Mouse (Mus musculus): ENCODE results near the gene Agap1.

The Agap1 gene

DNA sequence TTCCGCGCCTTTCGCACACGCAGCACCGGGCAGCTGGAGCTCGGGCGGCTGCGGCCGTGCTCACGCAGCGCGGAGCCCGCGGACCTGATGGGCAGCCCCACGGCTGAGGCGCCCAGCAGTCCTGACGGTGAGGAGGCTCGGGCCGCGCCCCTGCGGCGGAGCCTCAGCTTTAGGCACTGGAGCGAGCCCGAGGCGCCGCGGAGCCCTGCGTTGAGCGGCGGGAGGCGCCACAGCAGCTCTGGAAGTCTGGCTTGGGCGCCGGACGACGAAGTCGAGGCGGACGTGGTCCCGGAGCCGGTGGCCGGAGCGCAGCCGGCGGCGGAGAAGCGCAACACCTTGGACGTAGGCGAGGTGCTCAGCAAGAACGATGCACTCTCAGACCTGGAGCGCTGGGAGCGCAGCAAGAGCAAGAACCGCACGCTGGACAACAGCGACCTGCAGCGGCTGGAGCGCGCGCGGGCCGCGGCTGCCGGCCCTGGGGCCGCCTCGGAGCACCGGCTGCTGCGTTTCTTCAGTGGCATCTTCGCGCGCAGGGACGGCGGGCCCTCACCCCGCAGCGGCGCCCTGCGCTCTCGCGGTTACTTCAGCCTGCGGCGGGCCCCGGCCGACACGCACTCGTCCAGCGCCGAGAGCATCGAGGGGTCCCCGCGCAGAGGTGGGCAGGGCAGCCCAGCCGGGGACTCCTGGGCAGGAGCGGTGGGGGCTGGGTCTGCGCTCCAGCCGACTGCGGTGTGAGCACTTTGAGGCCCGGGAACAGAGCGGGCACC is 126.6 kb downstream of the Agap1 start:
- peak; percentile 51 for DNase-seq

DNA sequence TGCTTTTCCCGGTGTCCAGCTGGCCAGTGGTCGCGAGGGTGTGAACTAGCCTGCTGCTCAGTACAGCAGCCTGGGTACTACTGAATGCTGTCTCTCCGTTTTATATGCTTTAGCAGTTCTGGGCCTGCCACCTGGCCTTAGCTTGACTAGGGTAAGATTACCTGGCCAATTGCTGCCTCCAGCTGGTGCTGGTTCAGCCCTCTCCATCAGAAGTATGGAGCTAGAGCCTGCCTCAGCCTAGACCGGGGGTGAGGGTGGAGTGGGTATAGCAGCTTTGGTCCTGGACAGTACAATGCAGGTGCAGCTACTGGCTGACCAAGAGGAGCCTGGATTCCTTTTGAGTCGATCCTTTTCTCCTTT is 127.1 kb downstream of the Agap1 start:
- no peak for DNase-seq

DNA sequence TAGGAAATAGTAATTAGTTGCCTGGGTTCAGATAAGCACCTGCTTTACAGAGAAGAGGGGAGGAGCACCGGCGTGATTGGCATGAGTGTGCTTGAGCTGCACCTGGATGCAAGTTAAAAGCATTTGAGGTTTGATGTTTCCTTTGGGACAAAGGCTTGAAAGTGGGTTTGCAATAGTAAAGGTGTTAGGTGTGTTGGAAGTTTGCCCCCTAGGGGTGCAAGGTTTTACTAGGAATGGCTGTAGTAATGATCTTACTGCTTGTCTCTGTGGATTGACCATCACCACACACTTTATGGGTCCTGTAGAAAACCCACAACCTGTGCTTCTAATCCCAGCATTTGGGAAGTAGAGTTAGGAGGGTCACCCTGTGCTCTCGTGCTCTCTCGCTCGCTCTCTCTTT is 128.8 kb downstream of the Agap1 start:
- no peak for DNase-seq

DNA sequence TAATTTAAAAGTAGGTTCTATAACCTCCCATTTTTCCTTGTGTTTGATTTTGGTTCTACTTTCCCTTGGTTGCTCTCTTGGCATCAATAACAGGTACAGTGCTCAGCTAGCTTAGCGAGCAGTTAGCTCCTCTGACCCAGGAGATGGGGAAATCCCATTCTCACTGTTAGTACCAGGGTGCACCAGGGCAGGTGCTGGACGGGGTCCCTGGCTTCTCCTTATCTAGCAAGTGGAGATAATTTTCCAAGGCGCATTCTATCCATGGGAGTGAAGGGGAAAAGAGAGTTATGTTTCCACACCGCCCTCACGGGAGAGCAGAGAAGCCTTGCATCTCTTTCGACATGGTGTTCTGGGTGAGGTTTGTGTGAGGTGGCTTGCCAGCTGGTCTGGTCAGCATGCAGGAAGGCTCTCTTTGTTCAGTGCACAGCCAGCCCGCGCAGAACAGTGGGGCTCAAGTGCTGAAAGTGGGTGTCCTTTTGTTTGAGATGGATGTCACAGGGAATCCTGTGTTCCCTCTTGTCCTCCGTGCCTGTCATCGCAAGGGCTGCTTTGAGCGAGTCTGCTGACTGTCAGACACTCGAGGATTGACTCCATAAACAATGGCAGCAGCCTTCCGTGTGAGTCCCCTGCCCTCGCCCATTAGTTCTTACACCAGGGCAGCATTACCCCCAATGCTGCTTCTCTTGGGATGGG is 132.5 kb downstream of the Agap1 start:
- DNase-seq: no peak

DNA sequence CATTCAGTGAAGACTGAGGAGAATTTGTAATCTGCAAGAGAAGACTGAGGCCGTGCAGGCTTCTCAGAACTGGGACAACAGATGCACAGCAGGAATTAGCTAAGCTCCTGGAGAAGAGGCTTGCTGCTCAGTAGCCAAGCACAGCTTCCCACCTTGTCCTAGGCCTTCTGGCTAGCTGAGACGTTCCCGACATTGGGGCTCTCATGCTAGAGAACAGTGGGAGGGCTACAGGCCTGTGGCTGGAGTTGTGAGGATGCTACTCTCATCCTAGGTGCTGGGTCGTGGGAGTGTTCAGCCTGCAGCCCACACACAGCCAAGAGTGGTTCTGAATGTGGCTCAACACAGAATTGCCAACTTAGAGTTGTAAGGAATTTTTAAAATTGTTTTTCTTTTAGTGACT is 133.5 kb downstream of the Agap1 start:
- DNase-seq: no peak

DNA sequence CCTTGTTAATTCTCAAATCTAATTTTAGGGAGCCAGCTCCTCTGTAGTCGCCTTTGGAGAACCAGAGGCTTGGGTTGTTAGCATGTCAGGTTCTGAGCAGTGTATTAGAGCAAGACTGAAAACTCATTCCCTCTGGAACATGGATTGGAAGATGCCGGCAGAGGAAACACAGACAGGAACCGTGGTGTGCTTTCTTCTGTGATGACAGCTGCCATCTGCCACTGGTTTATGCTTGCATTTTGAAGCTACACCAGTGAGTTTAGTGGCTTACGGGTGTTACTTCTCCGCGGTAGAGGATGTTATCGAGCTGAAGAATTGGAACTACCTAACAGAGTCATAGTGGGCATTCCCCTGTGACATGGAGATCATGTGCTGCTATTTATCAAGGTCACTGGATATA is 136.4 kb downstream of the Agap1 start:
- DNase-seq: no peak

DNA sequence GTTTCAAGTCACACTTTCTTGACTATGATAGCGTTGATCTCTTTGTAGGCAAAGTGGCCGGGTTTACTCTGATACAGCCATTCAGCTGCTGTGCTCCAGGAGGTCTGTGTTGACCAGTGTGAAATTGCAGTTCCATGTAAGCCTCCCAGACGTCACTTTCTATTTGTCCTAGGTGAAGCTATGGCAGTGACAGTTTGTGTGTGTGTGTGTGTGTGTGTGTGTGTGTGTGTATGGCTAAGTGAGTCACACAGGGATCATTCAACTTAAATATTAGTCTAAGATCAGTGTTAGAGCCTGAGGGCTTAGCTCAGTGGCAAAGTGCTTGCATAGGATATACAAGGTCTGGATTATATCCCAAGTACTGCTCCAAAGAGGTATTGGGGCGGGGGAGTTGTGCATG is 138.6 kb downstream of the Agap1 start:
- DNase-seq: no peak

DNA sequence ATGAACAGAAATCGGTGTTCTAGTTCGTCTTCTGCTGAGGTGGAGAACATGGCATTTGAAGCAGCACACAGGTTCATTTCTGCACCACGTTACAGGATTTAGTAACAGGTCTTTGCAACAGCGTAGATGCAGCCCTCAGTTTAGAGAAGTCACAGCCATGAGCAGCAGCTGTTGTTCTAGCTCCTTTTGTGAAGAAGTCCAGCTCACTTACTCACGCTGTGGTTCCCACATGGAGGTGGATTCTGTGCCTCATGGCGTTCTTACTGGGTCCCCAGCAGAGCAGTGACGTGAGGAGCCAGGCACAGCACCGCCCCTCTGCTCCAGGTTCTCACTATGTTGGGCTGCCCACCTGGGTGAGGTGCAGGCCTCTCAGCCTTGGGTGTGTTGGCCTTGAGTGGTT is 140.4 kb downstream of the Agap1 start:
- no peak for DNase-seq

DNA sequence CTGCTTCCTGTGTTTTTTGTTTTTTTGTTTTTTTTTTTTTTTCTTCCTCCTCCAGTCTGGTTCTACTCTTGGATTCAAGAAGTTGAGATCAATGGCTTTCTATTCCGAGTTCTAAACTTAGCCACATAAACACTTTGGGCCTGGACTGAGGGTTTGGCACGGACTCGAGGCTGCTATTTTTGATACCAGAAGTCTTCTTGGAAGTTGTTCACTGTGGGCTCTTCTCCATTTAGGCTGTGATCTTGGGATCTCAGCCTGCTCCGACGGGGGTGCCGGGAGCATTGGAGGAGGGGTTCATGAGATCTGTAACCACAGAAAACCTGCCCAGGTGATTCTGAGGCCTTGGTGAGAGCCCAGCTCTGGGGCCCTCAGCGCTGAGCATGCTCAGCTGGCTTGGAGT is 140.8 kb downstream of the Agap1 start:
- peak; percentile 64 for DNase-seq

DNA sequence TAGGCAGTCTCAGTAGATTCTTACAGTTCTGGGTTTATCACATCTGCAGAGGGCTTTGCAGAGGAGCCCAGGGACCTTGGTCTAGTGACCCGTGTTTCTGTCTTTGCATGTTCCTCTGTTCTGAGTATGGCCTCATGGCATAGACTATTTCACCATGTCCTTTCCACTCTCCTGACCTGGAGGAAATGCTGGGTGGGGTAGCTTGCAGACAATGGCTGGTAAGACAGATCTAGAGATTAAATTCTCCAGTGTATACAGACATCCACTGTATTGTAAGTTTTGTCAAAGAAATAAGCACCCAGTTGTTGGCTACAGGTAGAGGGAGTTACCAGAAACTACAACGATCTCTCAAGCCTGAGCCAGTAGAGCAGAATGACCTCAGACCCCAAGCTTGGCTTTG is 141.6 kb downstream of the Agap1 start:
- peak; percentile 46 for DNase-seq

DNA sequence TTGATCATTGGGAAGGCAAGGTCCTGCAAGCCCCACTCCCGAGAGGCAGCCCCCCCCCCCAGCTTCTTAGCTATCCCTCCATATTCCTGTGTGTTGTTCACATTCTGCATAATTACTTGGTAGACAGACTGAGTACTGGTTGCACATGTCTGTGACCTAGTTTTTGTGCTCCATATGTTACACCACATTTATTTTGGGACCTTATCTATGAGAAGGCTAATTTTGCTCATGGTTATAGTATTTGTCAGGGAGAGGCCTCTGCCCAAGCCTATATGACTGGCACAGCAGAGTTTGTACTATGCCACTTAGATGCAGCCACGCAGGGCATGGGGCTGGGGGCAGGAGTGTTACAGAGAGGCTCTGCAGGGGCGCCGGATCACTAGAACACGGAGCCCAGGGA is 144.3 kb downstream of the Agap1 start:
- no peak for DNase-seq

DNA sequence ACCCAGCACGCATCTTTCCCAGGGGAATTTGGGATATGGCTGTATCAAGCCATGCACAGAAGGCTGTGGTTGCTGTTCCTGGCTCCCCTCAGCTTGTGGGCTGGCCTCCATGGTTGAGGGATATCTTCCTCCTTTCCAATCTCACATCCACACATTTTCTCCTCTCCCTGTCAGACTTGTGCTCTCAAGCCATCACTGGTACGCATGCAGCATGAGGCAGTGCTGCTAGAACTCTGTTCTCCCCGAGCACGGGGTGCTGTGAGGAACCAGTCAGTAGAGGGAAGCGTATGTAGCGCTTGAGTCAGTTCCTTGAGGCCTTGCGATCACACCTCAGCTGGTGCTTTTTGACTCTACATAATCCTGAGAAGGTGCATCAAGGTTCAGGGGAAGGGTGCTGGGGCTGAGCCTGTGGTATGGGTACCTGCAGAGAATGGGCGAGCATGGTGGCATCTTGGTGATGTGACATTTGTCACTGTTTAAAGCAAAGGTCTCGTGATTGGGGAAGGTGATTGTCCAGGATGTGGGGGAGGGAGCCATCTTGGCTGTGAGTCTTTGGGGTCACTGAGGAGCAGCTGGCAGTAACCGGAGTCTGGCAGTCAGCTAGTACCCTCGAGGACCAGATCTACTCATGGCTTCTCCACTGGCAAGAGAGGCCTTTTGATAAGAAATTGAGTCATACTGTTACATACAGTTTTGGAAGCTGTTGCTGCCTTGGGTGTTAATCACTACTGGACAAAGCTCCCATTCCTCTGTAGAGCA is 145.6 kb downstream of the Agap1 start:
- DNase-seq: no peak

DNA sequence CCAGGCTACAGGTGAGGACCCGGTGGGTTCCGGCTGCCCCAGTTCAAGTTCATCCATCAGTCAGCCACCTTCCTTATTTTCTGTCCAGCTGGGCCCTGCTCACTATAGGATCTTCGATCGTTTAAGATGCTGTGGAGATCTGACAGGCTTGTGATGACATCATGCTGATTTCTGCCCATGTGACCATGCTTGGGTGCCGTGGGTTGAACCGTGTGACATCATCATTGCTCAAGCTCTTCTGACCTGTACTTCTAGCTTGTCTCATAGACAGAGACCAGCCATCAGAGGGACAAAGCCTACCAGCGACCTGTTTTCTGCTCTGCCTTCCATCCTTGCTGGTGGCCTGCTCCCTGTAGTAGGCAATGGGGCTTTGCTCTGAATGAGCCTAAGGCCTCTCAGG is 146.7 kb downstream of the Agap1 start:
- no peak for DNase-seq

DNA sequence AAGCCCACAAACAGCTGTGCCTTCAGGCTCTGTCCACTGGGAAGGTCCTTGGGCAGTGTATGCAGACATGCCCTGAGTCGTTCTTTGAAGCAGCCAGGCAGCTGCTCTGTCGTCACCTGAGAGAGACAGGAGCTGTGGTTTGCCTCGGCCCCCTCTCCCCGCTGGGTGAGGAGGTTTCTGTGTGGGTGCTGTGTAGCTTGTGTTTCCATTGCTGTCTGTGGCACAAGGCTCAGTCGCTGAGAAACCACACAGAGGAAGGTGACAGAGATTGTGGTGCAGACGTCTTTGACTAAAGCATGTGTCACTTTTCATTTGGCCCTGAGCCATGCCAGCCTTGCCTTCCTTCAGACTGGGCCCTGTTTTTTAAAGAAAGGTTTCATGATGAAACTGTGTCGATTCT is 148.3 kb downstream of the Agap1 start:
- DNase-seq: peak; percentile 42

DNA sequence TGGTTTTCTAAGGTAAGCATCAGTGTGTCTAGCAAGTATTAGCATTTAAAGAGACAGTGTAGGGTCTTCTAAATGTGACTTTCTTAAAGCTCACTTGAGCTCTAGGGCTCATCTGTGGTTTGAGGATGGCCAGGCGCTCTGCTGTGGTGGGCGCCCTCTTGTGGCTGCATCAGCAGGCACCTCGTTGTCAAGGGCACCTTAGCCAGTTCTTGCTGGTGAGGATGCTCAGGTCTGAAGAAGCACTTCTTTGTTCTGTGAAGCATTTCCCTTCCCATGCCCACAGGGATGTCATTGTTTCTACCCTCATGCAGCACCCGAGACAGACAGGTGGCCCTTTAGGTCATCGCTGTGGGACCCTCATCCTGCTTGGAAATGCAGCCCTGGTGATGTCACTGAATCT is 152.0 kb downstream of the Agap1 start:
- peak; percentile 77 for DNase-seq

DNA sequence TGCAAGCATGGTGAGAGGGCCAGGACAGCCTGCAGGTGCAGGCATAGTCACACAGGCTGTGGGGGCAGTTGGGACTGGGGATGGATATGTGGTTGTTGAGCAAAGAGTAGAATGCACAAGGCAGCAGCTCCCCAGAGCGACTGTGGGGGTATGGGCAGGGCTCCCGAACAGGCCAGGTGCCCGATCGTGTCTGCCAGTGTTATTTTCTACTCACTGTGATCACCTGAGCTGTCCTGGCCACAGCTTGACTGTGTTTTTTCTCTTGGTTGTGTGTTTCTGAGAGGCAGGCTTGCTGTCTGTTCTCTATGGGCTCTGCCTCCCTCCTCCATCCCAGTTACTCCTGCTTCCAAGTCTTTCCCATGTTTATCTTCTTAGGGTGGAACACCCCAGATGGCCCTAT is 154.2 kb downstream of the Agap1 start:
- no peak for DNase-seq

DNA sequence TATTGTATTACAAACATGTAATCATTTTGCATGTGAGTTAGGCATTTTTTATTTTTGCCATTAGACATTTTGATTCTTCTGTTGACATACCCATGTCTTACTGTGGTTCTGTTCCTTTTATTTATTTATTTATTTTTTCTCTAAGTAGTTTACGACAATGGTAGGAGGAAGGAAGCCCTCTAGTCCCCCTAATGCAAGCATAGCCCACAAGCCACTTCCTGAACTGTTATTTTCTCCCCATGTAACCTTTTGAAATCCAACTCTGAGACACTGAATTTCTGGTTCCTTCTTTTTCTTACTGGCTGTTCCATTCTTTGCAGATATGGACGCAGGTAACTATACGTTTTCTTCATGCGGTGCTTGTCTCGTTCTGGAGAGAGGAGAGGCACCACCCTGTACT is 155.4 kb downstream of the Agap1 start:
- DNase-seq: no peak

DNA sequence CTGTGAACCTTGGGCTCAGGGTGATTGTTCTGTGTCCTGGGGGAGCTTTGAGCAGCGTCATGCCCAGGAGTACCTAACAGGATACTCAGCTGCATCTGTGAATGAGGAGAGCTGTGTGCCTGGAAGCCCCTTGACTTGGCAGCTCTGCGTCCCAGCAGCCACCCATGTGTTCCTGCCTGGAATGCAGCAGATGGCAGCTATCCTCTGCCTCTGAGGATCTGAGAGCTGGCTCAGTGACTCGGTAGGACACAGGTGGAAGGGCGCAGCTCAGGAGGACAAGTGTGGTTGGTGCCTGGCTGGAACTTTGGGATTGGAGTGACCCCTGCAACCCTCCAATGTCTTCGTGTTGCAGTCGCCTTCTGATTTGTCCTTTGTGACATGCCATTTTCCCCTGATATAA is 156.9 kb downstream of the Agap1 start:
- no peak for DNase-seq

DNA sequence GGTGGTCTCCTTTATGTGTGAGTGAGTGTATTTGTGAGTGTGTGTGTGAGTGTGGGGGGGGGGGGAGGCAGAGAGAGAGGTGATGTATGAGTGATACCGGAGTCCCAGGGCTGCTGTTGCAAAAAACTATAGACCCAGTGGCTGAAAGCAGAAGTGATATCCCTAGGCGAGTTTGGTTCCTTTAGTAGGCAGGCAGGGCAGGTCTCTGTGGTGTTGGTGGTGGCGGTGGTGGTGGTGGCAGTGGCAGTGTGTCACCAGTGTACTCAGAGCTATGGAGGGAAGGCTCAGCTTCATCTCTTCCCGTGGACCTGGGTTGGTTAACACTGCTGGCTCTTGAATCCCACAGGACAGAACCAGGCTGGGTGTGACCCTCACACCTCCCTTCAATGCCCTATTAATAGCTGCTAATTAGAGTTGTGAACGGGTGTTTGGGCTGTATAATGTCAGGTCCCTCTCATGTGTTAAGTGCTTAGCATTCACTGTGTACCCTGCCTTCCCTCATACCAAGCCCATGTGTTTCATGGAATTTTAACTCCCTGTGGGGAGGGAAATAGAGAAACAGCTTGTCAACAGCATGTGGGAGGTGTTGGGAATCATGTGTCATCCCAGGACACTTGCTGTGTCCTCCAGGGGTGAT is 158.7 kb downstream of the Agap1 start:
- no peak for DNase-seq

DNA sequence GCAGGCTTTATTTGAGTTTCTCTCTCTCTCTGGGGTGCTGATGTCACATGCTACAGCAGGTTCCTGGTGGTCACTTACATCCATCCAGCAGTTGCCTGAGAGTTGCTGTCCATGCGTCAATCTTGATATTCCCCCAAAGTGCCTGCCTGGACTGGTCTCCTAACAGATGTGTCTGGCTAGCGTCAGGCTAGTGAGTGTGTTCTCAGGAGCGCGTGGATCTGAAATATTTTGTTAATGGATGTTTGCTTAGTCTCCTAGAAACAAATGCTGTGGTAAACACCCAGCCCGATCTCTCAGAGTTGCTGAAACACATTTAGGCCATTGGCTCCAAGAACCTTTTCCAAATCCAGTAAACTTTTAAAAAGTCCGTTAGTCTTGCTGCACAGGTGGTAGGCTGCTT is 161.9 kb downstream of the Agap1 start:
- peak; percentile 46 for DNase-seq

DNA sequence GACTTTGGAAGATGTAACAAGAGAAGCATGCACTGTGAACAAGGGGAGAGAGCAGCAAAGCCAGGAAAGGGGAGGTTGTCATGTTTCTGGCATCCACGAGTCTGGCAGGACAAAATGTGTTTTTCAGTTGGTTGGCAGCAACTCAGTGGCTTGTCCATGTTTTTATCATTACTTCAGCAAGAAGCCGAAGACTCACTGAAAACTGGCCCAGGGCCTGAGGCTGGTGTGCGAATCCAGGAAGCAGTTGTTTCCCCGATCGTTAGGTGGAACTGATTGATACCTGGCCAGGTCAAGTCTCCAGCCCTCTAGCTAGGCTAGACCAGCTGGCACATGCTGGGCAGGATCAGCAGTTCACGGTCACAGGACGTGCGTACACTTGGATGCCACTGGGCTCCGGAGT is 162.7 kb downstream of the Agap1 start:
- peak; percentile 64 for DNase-seq

DNA sequence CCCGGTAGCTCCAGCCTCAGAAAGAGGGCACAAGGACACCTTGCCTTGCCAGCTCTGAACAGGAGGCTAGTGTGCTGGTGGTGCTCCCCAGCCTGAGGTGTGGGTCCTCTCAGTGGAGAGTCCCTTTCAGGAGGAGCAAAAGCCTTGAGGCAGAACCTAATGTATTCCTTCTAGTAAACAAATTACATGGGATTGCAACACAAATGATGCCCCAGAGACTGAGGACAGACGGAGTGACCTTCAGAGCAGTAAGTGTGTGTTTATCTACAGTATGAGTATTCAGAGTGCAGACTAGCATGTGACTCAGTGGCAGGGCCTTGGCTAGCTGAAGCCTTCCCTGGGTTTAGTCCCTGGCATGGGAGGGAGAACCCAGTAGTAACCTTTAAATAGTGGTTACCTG is 165.4 kb downstream of the Agap1 start:
- peak; percentile 24 for DNase-seq

DNA sequence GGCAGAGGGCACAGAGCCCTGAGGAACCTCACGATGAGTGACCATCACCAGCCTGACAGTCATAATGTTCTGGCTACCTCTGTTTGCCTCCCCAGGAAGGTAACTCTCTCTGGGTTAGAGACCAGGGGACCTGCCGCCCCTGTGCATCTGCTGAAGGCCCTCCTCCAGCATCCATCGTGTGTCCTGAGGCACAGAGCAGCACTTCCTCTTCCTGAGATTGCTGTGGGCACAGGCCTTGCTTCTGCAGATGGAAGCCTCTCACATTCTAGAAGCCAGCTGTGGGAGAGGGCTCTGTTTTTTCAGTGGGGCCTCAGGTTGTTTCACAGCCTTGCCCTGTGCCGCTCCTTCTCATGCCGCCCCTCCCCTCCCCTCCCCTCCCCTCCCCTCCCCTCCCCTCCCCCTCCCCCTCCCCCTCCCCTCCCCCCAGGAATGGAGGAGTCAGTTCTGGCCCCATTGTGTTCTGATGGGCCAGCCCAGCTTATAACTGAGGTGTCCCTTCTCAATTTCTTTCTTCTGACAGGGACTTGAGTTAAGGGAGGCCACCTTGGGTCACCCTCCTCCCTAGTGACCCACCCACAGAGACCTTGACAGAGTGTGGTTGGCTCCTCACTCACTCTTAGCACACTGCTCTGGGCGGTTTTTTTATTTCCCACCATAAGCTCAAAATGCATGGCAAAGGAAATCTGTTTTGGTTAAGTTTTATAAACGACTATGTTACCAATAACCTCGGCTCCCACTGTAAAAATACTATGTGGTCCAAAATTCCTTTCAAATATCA is 166.6 kb downstream of the Agap1 start:
- no peak for DNase-seq

All from lung, postnatal 36 days (tissue).